ENCODE assay signal across 9 mouse cellular contexts in genomic region chr4:136462839-136463178, GRCm38 (mm10). TPM values are rescaled to one million over a fixed set of nuclear protein-coding genes. Genes with fewer than 3 reads are reported as not detected.
DNase-seq lines count a peak whose midpoint lies in the region; ATAC-seq and TF ChIP-seq lines count a peak whose summit lies in the region.
"Had no signal": no experiment of that assay in that cellular context is flagged by ENCODE, and none has a peak within 500 bp of the region (broad histone marks: within the 10 kb centered on the region; RNA-seq: fewer than 3 reads in every experiment).

No protein-coding gene starts in this region.

- peak in 1 of 2 experiments; percentile 65 for DNase-seq in cerebellum, adult 2 months
- DNase-seq in cerebellum, adult 11 months, result no peak
- no peak for DNase-seq in testis, postnatal 14 days (ENCODE audit: low spot score)
- DNase-seq in gastrocnemius, postnatal 14 days, result peak; percentile 22
- no peak for DNase-seq in limb, embryonic 10.5 days (ENCODE audit: low spot score)
- no peak for DNase-seq in spleen, postnatal 36 days (ENCODE audit: low spot score in 2 of 2)

- ATAC-seq in midbrain, embryonic 13.5 days, result peak; percentile 72
- ATAC-seq: Patski had no signal

- TF ChIP-seq CTCF in cerebellum, adult 2 months (IDR thresholded peaks at IDR 0.05; ENCODE audit: borderline replicate concordance, insufficient read depth, low read depth, low read length), result no peak
- TF ChIP-seq CTCF in testis, adult 2 months (IDR thresholded peaks at IDR 0.05; ENCODE audit: control insufficient read depth, insufficient read depth, insufficient replicate concordance, low read depth, low read length), result no peak

- no peaks in the 10 kb centered on the region for H3K36me3 ChIP-seq in testis, adult 2 months (ENCODE audit: control insufficient read depth, insufficient read depth, low read length)
- no peaks in the 10 kb centered on the region for H3K36me3 ChIP-seq in limb, embryonic 10.5 days
- H3K36me3 ChIP-seq in midbrain, embryonic 13.5 days, result no peaks in the 10 kb centered on the region

- no peaks in the 10 kb centered on the region for H3K27me3 ChIP-seq in cerebellum, adult 2 months (ENCODE audit: control insufficient read depth, insufficient read depth, low read length)
- H3K27me3 ChIP-seq in testis, adult 2 months (ENCODE audit: control insufficient read depth, insufficient read depth, low read length), result no peaks in the 10 kb centered on the region
- H3K27me3 ChIP-seq in limb, embryonic 10.5 days (ENCODE audit: low read depth, poor library complexity, severe bottlenecking), result peaks cover 67% of the 10 kb centered on the region
- peaks cover 51% of the 10 kb centered on the region for H3K27me3 ChIP-seq in midbrain, embryonic 13.5 days
- H3K27me3 ChIP-seq: Patski had no signal

- peak overlapping the region; percentile 97 for H3K4me2 ChIP-seq in midbrain, embryonic 13.5 days (replicated peaks)

- no peak for TF ChIP-seq POLR2A in cerebellum, adult 2 months (IDR thresholded peaks at IDR 0.05; ENCODE audit: borderline replicate concordance, insufficient read depth, low read length)
- no peak for TF ChIP-seq POLR2A in testis, adult 2 months (IDR thresholded peaks at IDR 0.05; ENCODE audit: control insufficient read depth, low read depth, low read length)

- WGBS in cerebellum, adult 2 months, result 5% methylated on average over 8 of the region's 8 CpGs
- WGBS in limb, embryonic 10.5 days, result 1% methylated on average over 8 of the region's 8 CpGs
- WGBS in midbrain, embryonic 13.5 days, result under 1% methylated on average over 8 of the region's 8 CpGs

- no peaks in the 10 kb centered on the region for H3K9me3 ChIP-seq in limb, embryonic 10.5 days (replicated peaks)
- H3K9me3 ChIP-seq in midbrain, embryonic 13.5 days, result no peaks in the 10 kb centered on the region

- peak overlapping the region; percentile 78 for H3K9ac ChIP-seq in midbrain, embryonic 13.5 days (replicated peaks)

- peaks cover 12% of the 10 kb centered on the region; the same call in 1 of the 2 replicates for H3K4me1 ChIP-seq in cerebellum, adult 2 months (ENCODE audit: control insufficient read depth, insufficient read depth, low read length)
- H3K4me1 ChIP-seq in testis, adult 2 months (ENCODE audit: control insufficient read depth, insufficient read depth, low read length), result peaks cover 8% of the 10 kb centered on the region
- H3K4me1 ChIP-seq in limb, embryonic 10.5 days, result peaks cover 36% of the 10 kb centered on the region
- H3K4me1 ChIP-seq in midbrain, embryonic 13.5 days (replicated peaks), result peaks cover 23% of the 10 kb centered on the region

- peak overlapping the region; percentile 87 for H3K27ac ChIP-seq in cerebellum, adult 2 months (ENCODE audit: insufficient read depth, low read length)
- peak overlapping the region; percentile 85 for H3K27ac ChIP-seq in testis, adult 2 months (ENCODE audit: control insufficient read depth, insufficient read depth, low read depth, low read length)
- H3K27ac ChIP-seq in limb, embryonic 10.5 days, result peak overlapping the region; percentile 82
- no peak overlapping the region for H3K27ac ChIP-seq in midbrain, embryonic 13.5 days

- peak overlapping the region; percentile 83 for H3K4me3 ChIP-seq in cerebellum, adult 2 months (replicated peaks; ENCODE audit: insufficient read depth, low read depth, low read length)
- H3K4me3 ChIP-seq in testis, adult 2 months (ENCODE audit: control insufficient read depth, low read depth, low read length), result peak overlapping the region; percentile 86
- H3K4me3 ChIP-seq in limb, embryonic 10.5 days, result peak overlapping the region; percentile 72
- peak overlapping the region; percentile 64 for H3K4me3 ChIP-seq in midbrain, embryonic 13.5 days (replicated peaks)

- intact Hi-C loops in gastrocnemius, postnatal 14 days (cut with DNase I; ENCODE audit: low total_unique reads), result no loop called here

RNA-seq across cellular contexts. Expression of gene 6030445D17Rik, which starts 0.8 kb away (rescaled TPM):
- polyA plus RNA-seq in cerebellum, adult 2 months (2012; rRNA removed), result 0.61 and 0.67 TPM in 2 replicates
- polyA plus RNA-seq in testis, adult 2 months (2012; rRNA removed), result not detected in 2 replicates
- total RNA-seq in gastrocnemius, postnatal 14 days (2021), result under 1 TPM in 1 of 2 experiments, not detected in 1; 0.16 TPM
- polyA plus RNA-seq in limb, embryonic 10.5 days (2016; fragmentation: Nextera tagmentation; extraction: Ambion mirVana), result 0.11 and 0.16 TPM in 2 replicates
- 0.12 TPM in 1 of 2 replicates, not detected in the other for polyA plus RNA-seq in midbrain, embryonic 13.5 days (2015; fragmentation: Nextera tagmentation; extraction: Ambion mirVana)

RNA-seq across cellular contexts. Expression of gene Luzp1, which starts 6.8 kb away (rescaled TPM):
- 48.0 TPM in 2 replicates for polyA plus RNA-seq in cerebellum, adult 2 months (2012; rRNA removed)
- 60.4 and 61.1 TPM in 2 replicates for polyA plus RNA-seq in testis, adult 2 months (2012; rRNA removed)
- 10 to 100 TPM; 17.4 to 20.6 TPM for total RNA-seq in gastrocnemius, postnatal 14 days (2021)
- 151 and 152 TPM in 2 replicates for polyA plus RNA-seq in limb, embryonic 10.5 days (2016; fragmentation: Nextera tagmentation; extraction: Ambion mirVana)
- 68.1 and 79.1 TPM in 2 replicates for polyA plus RNA-seq in midbrain, embryonic 13.5 days (2015; fragmentation: Nextera tagmentation; extraction: Ambion mirVana)

RNA-seq across cellular contexts. Expression of gene Htr1d, which starts 39.5 kb away (rescaled TPM):
- 1.2 and 1.8 TPM in 2 replicates for polyA plus RNA-seq in cerebellum, adult 2 months (2012; rRNA removed)
- polyA plus RNA-seq in testis, adult 2 months (2012; rRNA removed), result 0.15 and 0.30 TPM in 2 replicates
- total RNA-seq in gastrocnemius, postnatal 14 days (2021), result not detected
- 0.30 TPM in 1 of 2 replicates, not detected in the other for polyA plus RNA-seq in limb, embryonic 10.5 days (2016; fragmentation: Nextera tagmentation; extraction: Ambion mirVana)
- 0.19 and 0.52 TPM in 2 replicates for polyA plus RNA-seq in midbrain, embryonic 13.5 days (2015; fragmentation: Nextera tagmentation; extraction: Ambion mirVana)
